Mouse (Mus musculus) midbrain, embryonic 13.5 days (tissue): ENCODE measurements around the gene Olfr1252. TPM values are rescaled to one million over a fixed set of nuclear protein-coding genes. Genes with fewer than 3 reads are reported as not detected.

ENCODE experiments used
- ATAC-seq: fragments of 200-750 bp; cut with Nextera tagmentation; 2 replicates; pipeline ENCODE4 v1.8.0; 2017; ENCODE audit warnings: mild to moderate bottlenecking, moderate TSS enrichment, moderate library complexity
- H3K27ac ChIP-seq: fragments of 300-500 bp; sonication (generic); 2 replicates; pipeline ENCODE4 v1.5.1; 2015; ENCODE audit warnings: inconsistent platforms, mild to moderate bottlenecking, moderate library complexity
- H3K27me3 ChIP-seq: fragments of 300-500 bp; sonication (generic); 2 replicates; pipeline ENCODE4 v1.6.1; 2015; ENCODE audit warnings: mild to moderate bottlenecking, inconsistent platforms
- H3K36me3 ChIP-seq: fragments of 300-500 bp; sonication (generic); 2 replicates; pipeline ENCODE4 v1.6.1; 2015; ENCODE audit warnings: mild to moderate bottlenecking, inconsistent platforms
- H3K4me1 ChIP-seq: fragments of 300-500 bp; sonication (generic); replicated peaks from 2 replicates; pipeline ENCODE4 v1.6.1; 2015; ENCODE audit warnings: inconsistent platforms
- H3K4me2 ChIP-seq: fragments of 300-500 bp; sonication (generic); replicated peaks from 2 replicates; pipeline ENCODE4 v1.6.1; 2015; ENCODE audit warnings: moderate library complexity, mild to moderate bottlenecking, inconsistent platforms
- H3K4me3 ChIP-seq: fragments of 300-500 bp; sonication (generic); replicated peaks from 2 replicates; pipeline ENCODE4 v1.5.1; 2015; ENCODE audit warnings: mild to moderate bottlenecking, inconsistent platforms
- H3K9ac ChIP-seq: fragments of 300-500 bp; sonication (generic); replicated peaks from 2 replicates; pipeline ENCODE4 v1.6.1; 2015; ENCODE audit warnings: mild to moderate bottlenecking, inconsistent platforms
- H3K9me3 ChIP-seq: fragments of 300-500 bp; sonication (generic); 2 replicates; pipeline ENCODE4 v1.6.1; 2016; ENCODE audit warnings: mild to moderate bottlenecking, inconsistent platforms
- WGBS: fragments of 180-500 bp; shearing (Covaris S2); methylation state at CpG from one replicate; pipeline ENCODE4 v1.1.7; 2015; 5-methylcytosine and 5-hydroxymethylcytosine counted together
- polyA plus RNA-seq: library from polyadenylated mRNA; unstranded; fragments of >200 nt; fragmentation: Nextera tagmentation; extraction: Ambion mirVana; gene quantifications from 2 replicates; pipeline ENCODE4 v1.2.1, GENCODE M21; 2015

Gene Olfr1252
- polyA plus RNA-seq: not detected in 2 replicates

DNA sequence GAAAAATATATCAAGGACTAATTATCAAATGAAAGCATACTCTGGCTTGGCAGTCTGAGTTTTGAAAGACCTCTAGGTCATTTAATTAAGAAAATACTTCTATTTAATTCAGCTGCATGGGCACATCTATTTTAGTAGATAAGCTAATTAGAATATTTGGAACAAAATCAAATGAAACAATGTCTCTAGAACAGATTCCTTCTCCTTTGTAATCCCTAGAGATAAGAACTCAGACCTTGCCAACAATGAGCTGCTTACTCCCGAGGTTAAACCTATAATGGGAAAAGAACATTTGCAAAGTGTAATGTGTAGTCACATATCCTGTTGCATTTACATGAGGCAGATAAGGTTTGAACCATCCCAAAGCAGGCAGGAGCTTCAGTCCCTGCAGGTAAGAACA is at the start of gene Olfr1252:
Gene Olfr1252 (minus strand): TSS at position 101 of the 400 bp plus-strand sequence.
- no peaks in the 10 kb centered on the region for H3K4me1 ChIP-seq
- H3K4me3 ChIP-seq: no peak within 1 kb of the TSS
- no peak within 1 kb of the TSS for H3K27ac ChIP-seq
- 59% methylated on average over 1 of the region's 1 CpGs for WGBS
- H3K36me3 ChIP-seq: no peaks in the 10 kb centered on the region
- H3K9me3 ChIP-seq: no peaks in the 10 kb centered on the region
- no peaks in the 10 kb centered on the region for H3K27me3 ChIP-seq
- H3K9ac ChIP-seq: no peak within 1 kb of the TSS
- ATAC-seq: no peak
- no peak within 1 kb of the TSS for H3K4me2 ChIP-seq

DNA sequence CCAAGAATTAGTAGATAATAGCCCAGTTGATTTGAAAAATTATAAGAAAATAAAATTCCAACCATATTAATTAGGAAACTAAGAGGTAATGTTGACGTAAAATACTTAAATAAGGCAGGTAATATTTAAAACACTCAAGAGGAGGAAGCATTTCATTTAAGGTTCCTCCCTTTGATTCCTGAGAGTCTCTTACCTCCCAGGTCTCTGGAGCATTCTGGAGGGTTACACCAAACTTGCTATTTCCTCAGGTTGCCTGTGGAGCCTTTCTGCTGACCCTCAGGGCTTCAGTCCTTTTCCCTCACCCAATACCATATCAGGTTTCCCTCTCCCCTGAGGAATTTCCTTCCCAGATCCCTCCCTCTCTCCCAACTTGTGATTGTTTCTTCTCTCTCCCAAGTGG is 32.2 kb upstream of the Olfr1252 start, which contains the start of gene Olfr1253:
Gene Olfr1253 (minus strand): TSS at position 101 of the 400 bp plus-strand sequence.
- no peaks in the 10 kb centered on the region for H3K9me3 ChIP-seq
- WGBS: 89% methylated on average over 1 of the region's 1 CpGs
- ATAC-seq: no peak
- H3K27ac ChIP-seq: no peak within 1 kb of the TSS
- no peaks in the 10 kb centered on the region for H3K27me3 ChIP-seq
- no peak within 1 kb of the TSS for H3K4me3 ChIP-seq
- H3K4me1 ChIP-seq: no peaks in the 10 kb centered on the region
- H3K4me2 ChIP-seq: no peak within 1 kb of the TSS
- no peaks in the 10 kb centered on the region for H3K36me3 ChIP-seq
- no peak within 1 kb of the TSS for H3K9ac ChIP-seq

DNA sequence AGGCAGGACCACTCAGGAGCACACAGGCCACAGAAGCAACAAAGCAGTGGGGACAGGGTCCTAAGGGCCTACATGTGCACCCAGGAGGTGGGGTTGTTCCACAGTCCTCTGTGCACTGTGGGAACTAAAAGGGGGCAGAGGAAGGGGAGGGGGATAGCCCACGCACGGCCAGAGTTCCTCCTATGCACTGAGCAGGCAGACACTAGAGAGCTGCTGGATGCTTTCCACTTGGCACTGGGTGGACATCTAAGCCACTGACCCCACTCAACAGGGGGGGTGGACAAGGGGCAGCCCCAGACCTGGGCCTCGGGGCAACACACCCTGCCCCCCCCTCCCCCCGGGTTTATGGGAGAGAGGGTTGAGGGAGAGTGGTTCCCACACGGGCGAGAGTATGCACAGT is 32.8 kb downstream of the Olfr1252 start:
- ATAC-seq: 0 out of 2 replicates have a peak, but pooled peaks have one; percentile 37
- Histone ChIP-seq H3K4me3 (no peak overlapping the region), H3K4me1 (no peaks in the 10 kb centered on the region), H3K4me2 (no peak overlapping the region), H3K27ac (no peak overlapping the region), H3K27me3 (no peaks in the 10 kb centered on the region), H3K36me3 (no peaks in the 10 kb centered on the region), H3K9me3 (no peaks in the 10 kb centered on the region), H3K9ac (no peak overlapping the region)
- WGBS: 79% methylated on average over 6 of the region's 6 CpGs

- no peak for ATAC-seq
- H3K4me3 ChIP-seq: no peak within 1 kb of the TSS
- no peaks in the 10 kb centered on the region for H3K9me3 ChIP-seq
- no peaks in the 10 kb centered on the region for H3K27me3 ChIP-seq
- no peak within 1 kb of the TSS for H3K9ac ChIP-seq
- H3K27ac ChIP-seq: no peak within 1 kb of the TSS
- H3K36me3 ChIP-seq: no peaks in the 10 kb centered on the region
- no peak within 1 kb of the TSS for H3K4me2 ChIP-seq
- H3K4me1 ChIP-seq: no peaks in the 10 kb centered on the region
Measured at GRCm38 (mm10) chr2:89671836-89672235, 53.0 kb downstream of the Olfr1252 start, which contains the start of gene Olfr1251. Gene Olfr1251, minus strand, starts transcription at chr2:89671936.

Other genes starting within 250 kb of the Olfr1252 start
- gene Olfr1241, start 237.9 kb downstream of the Olfr1252 start, polyA plus RNA-seq: not detected in 2 replicates
- not detected in 2 replicates for gene Olfr1242, start 226.7 kb downstream of the Olfr1252 start, polyA plus RNA-seq
- gene Olfr1243, start 193.5 kb downstream of the Olfr1252 start, polyA plus RNA-seq: not detected in 2 replicates
- gene Olfr1245, start 146.6 kb downstream of the Olfr1252 start, polyA plus RNA-seq: not detected in 2 replicates
- gene Olfr1246, start 131.9 kb downstream of the Olfr1252 start, polyA plus RNA-seq: not detected in 2 replicates
- not detected in 2 replicates for gene Olfr1247, start 110.9 kb downstream of the Olfr1252 start, polyA plus RNA-seq
- gene Olfr1248, start 106.8 kb downstream of the Olfr1252 start, polyA plus RNA-seq: not detected in 2 replicates
- gene Olfr1249, start 90.0 kb downstream of the Olfr1252 start, polyA plus RNA-seq: not detected in 2 replicates
- not detected in 2 replicates for gene Olfr1250, start 63.5 kb downstream of the Olfr1252 start, polyA plus RNA-seq
- not detected in 2 replicates for gene Olfr1251, start 53.1 kb downstream of the Olfr1252 start, polyA plus RNA-seq
- gene Olfr1253, start 32.1 kb upstream of the Olfr1252 start, polyA plus RNA-seq: not detected in 2 replicates
- not detected in 2 replicates for gene Olfr1254, start 68.6 kb upstream of the Olfr1252 start, polyA plus RNA-seq
- gene Olfr1255, start 87.0 kb upstream of the Olfr1252 start, polyA plus RNA-seq: not detected in 2 replicates
- 0.03 and 0.13 TPM in 2 replicates for gene Olfr1256, start 116.5 kb upstream of the Olfr1252 start, polyA plus RNA-seq
- gene Olfr48, start 123.2 kb upstream of the Olfr1252 start, polyA plus RNA-seq: not detected in 2 replicates
- not detected in 2 replicates for gene Olfr1257, start 153.4 kb upstream of the Olfr1252 start, polyA plus RNA-seq
- gene Olfr1258, start 202.3 kb upstream of the Olfr1252 start, polyA plus RNA-seq: not detected in 2 replicates
- gene Olfr1259, start 223.7 kb upstream of the Olfr1252 start, polyA plus RNA-seq: not detected in 2 replicates
- gene Olfr1260, start 249.3 kb upstream of the Olfr1252 start, polyA plus RNA-seq: not detected in 2 replicates